ENCODE assay signal across 16 mouse cellular contexts in genomic region chr7:30136826-30137225, GRCm38 (mm10). TPM values are rescaled to one million over a fixed set of nuclear protein-coding genes. Genes with fewer than 3 reads are reported as not detected.
"Had no signal": no experiment of that assay in that cellular context is flagged by ENCODE, and none has a peak within 500 bp of the region (broad histone marks: within the 10 kb centered on the region; RNA-seq: fewer than 3 reads in every experiment).

No protein-coding gene starts in this region.

- H3K4me2 ChIP-seq: liver, embryonic 11.5 days; liver, embryonic 15.5 days; midbrain, embryonic 13.5 days had no signal

- H3K9me3 ChIP-seq: liver, embryonic 15.5 days; midbrain, embryonic 13.5 days had no signal

- DNase-seq: lung, adult 2 months; lung, postnatal 36 days; right cerebral cortex, adult 18-20 months; right cerebral cortex, postnatal 25 days; thymus, postnatal 36 days had no signal

- H3K4me3 ChIP-seq: left cerebral cortex, adult 2 months; limb, embryonic 10.5 days; liver, embryonic 15.5 days; midbrain, embryonic 13.5 days had no signal

- H3K27ac ChIP-seq: kidney, postnatal 0 days; left cerebral cortex, adult 2 months; limb, embryonic 10.5 days; liver, embryonic 15.5 days; midbrain, embryonic 13.5 days had no signal

- H3K27me3 ChIP-seq: liver, embryonic 15.5 days; midbrain, embryonic 13.5 days had no signal

- ATAC-seq: intestine, embryonic 16.5 days; lung, postnatal 0 days; midbrain, embryonic 13.5 days had no signal

- H3K4me1 ChIP-seq: limb, embryonic 10.5 days; liver, embryonic 15.5 days; midbrain, embryonic 13.5 days had no signal

- H3K9ac ChIP-seq: liver, embryonic 15.5 days; midbrain, embryonic 13.5 days had no signal

RNA-seq across cellular contexts. Expression of gene Gm26920, which starts 46.6 kb away (rescaled TPM):
- total RNA-seq: layer of hippocampus, postnatal 14 days; megakaryocyte progenitor cell, adult 5-6 weeks; midbrain, postnatal 0 days had no signal
- polyA plus RNA-seq: liver, embryonic 15.5 days; lung, adult 2 months had no signal
